24 mouse cellular contexts compared by ENCODE assay signal in genomic region chr10:100654183-100654582, GRCm38 (mm10).
"Had no signal": no experiment of that assay in that cellular context is flagged by ENCODE, and none has a peak within 500 bp of the region (broad histone marks: within the 10 kb centered on the region; RNA-seq: fewer than 3 reads in every experiment).

No protein-coding gene starts in this region.

- ATAC-seq: intestine, embryonic 16.5 days; liver, postnatal 0 days; lung, postnatal 0 days had no signal

- H3K4me2 ChIP-seq: limb, embryonic 12.5 days; limb, embryonic 15.5 days; liver, embryonic 11.5 days; lung, embryonic 14.5 days; midbrain, embryonic 11.5 days; neural tube, embryonic 12.5 days; neural tube, embryonic 15.5 days had no signal

- H3K27ac ChIP-seq: kidney, postnatal 0 days; layer of hippocampus, adult 2 months; left cerebral cortex, adult 2 months; limb, embryonic 12.5 days; limb, embryonic 15.5 days; liver, embryonic 14.5 days; macrophage; neural tube, embryonic 12.5 days; neural tube, embryonic 15.5 days had no signal

- DNase-seq: kidney, adult 18-20 months; kidney, adult 9 months; kidney, postnatal 25 days; layer of hippocampus, adult 9-11 months; layer of hippocampus, postnatal 36 days; left cerebral cortex, postnatal 4 days; liver, postnatal 0 days; lung, embryonic 14.5 days; midbrain, embryonic 14.5 days; retina, postnatal 1 day; thymus, postnatal 25 days had no signal

- H3K36me3 ChIP-seq: limb, embryonic 12.5 days; limb, embryonic 15.5 days; neural tube, embryonic 12.5 days; neural tube, embryonic 15.5 days had no signal

- H3K27me3 ChIP-seq: limb, embryonic 12.5 days; limb, embryonic 15.5 days; neural tube, embryonic 12.5 days; neural tube, embryonic 15.5 days had no signal

- H3K4me3 ChIP-seq: layer of hippocampus, adult 2 months; left cerebral cortex, adult 2 months; limb, embryonic 12.5 days; limb, embryonic 15.5 days; neural tube, embryonic 12.5 days; neural tube, embryonic 15.5 days had no signal

- H3K9ac ChIP-seq: limb, embryonic 12.5 days; limb, embryonic 15.5 days; liver, embryonic 14.5 days; liver, postnatal 0 days; lung, embryonic 14.5 days; neural tube, embryonic 12.5 days; neural tube, embryonic 15.5 days had no signal

- H3K4me1 ChIP-seq: limb, embryonic 12.5 days; limb, embryonic 15.5 days; neural tube, embryonic 12.5 days; neural tube, embryonic 15.5 days had no signal

- H3K9me3 ChIP-seq: limb, embryonic 12.5 days; limb, embryonic 15.5 days; neural tube, embryonic 12.5 days; neural tube, embryonic 15.5 days had no signal
